Mouse (Mus musculus): Measurements from ENCODE around the gene Spata6.

Gene Spata6

DNA sequence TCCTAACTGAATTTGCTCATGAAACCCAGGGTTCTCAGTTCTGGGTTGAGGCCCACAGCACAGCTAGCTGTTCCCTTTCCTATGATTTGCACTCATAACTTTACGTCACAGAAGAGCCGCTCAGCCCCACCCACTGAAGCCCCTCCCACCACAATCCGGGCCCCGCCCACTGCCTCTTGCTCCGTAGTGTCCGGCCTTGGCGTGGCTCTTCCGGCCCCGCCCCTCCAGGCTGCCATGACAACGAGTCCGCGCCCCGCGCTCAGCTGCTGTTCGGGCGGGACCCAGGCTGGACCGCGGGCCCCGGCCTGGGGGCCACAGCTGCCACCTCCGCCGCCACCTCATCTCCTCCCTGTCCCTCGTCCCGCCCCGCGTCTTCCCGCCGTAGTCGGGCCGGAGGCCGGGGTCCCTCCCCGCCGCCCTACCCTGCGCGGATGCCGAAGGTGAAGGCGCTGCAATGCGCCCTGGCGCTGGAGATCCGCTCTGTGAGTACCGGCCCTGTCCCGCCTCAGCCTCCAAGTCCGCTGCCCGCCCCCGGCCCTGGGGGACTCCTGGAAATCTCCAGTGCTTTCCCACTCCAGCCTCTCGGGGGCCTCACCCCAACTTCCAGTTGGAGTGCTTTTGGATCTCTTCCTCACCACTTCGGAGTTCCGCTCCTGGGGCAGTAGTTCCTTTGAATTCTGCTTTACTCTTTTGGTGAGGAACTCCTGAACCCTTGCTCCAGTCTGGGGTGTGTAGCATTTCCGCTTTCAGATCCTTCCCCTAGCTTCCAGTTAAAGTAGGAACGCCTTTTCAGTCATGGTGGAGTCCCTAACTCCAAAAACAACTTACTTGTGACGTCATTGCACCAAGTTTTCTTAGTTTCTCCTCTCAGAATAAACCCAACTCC lies at the start of gene Spata6:
Gene Spata6 (plus strand): TSS at position 209 of the 886 bp plus-strand sequence.
- no peak for DNase-seq (ENCODE audit: extremely low read depth, low read depth, low spot score)

DNA sequence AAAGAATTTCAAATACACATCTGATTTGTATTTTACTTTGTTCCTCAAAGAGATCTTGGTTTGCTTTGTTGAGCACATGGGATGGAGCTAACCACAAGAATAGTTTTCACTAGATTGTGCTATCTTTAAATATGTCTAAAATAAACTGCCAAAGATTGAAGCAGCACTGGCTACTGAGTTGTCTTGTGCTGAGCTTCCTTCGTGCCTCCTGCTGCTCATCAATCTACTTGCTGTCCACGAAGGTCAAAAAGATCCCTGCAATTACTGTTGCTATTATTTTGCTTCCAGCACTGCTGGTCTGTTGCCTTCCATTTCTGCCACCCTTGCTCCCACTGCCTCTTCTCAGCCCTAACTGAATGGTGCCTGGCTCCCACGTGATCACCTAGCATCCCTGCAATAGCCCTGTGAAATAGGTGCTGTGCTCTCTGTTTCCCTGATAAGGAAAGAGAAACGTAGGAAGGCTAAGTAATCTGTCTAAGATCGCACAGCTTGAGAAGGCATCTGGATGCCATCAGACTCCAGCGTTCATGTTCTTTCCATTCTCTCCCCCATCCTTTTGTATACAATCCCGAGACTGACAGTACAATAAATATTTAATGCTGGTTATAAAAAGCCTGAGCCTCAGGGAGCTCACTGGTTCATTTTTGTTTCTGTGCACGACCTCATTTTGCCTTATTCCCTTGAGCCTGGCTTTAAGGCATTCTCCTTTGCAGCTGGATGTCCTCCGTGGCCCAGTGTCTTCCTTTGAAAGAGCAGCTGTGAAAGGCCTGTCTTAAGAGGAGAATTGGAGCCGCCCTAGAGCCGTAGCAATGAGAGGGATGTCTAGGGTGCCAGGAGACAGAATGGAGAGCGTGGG lies 49.0 kb upstream of the Spata6 start:
- DNase-seq (ENCODE audit: extremely low read depth, low read depth, low spot score): no peak

DNA sequence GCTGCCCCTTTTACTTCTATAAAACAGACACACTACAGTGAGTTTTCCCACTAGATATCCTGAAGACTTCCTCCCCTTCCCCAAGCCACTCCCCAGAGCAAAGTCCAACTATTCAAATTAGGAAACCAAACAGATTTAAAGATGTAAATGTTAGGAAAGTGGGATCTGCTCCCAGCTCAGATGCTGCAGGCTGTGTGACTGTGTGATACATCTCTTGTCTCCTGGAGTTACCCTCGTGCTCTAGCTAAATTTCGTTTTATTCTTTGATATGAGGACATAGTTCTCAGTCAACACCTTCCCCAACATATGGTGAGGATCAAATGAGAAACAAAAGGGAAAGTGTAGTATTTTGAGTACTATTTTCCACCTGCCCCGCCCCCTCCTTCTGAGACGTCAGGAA lies 48.3 kb upstream of the Spata6 start:
- DNase-seq (ENCODE audit: extremely low read depth, low read depth, low spot score): no peak

DNA sequence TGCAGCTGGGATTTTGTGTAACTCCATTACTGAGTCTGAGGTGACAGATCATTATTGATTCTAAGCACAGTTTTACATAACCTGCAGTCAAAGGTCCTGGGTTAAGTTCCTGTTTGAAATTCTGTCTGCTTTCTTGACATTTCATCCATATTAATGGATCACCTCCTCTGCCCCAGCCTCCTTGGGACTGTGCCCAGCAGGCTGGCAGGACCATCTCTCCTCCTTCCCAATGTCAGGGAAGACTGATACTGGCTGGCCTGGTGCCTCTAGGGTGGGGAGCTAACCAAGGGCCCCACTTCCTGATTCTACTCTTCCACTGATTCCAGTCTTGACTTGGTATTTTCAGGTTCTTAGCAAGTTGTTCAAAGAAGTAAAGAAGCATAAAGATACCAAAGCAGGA lies 45.9 kb upstream of the Spata6 start:
- no peak for DNase-seq (ENCODE audit: extremely low read depth, low read depth, low spot score)

DNA sequence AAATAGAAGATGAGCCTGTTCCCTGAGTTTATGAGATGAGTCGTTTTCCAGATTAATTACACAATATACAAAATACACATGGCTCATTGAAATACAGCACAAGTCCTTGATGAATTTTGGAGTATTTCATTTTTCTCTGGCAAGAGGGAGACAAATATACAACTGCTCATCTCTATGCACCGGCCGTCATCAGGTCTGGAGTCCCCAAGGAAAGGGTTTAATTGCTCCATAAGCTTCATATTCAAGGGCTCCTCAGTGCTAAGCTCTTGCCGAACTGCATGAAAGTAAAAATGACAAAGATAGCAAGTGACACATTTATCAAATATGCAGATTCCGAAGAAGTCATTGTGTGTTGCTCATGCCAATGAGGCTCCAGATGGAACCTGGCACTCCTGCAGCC lies 37.9 kb upstream of the Spata6 start:
- DNase-seq (ENCODE audit: extremely low read depth, low read depth, low spot score): no peak

DNA sequence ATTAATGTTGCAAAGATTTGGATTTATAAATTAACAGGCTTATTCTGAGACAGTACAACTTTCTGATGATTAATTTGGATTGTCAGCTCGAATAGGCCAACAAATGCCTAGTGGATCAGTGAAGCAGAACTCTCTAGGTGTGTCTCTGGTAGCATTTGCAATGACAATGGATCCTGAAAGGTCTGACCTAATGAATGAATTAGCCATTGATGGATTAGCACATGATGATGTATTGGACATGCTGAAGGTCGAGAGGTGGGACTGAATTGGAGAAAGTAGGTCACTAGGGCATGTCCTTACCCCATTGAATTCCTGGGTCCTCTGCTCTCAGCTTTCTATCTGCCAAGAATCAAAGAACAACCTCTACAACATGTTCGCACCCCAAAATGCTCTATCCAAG lies 37.0 kb upstream of the Spata6 start:
- no peak for DNase-seq (ENCODE audit: extremely low read depth, low read depth, low spot score)

DNA sequence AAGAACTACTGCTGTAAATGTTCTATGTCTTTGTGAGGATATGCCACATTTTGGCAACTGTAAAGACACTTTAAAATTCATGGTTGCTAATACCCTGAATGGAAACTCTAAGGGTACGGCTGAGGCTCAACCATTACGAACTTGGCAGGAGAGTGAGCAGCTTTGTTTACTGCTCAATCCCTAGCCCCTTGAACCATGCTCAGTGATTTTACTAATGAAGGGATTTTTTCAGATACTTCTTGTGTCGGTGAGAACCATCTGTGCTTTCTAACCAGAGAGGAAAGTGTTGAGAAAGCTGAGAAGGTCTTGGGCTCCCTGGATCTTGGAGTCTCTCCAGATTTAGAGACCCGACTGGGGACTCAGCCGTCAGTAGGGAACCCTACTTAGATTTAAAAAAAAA lies 35.9 kb upstream of the Spata6 start:
- DNase-seq (ENCODE audit: extremely low read depth, low read depth, low spot score): no peak

DNA sequence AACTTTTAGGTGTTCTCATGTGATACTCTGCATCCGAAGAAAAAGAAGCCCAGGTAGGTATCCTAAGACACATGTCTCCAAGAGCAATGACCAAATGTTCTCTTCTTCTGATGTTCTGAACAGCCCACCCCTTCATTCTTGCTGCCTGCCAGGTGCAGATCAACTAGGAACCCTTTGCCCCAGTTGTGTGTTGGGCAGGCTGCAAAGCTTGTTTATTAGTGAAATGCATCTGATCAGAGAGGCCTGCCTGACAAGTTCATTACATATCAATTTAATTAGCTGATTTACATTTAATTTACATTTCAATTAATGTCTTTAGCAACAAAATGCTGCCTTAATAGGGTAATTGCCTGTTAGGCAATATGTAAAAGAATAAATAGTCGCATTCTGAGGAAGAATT lies 33.8 kb upstream of the Spata6 start:
- DNase-seq (ENCODE audit: extremely low read depth, low read depth, low spot score): no peak

DNA sequence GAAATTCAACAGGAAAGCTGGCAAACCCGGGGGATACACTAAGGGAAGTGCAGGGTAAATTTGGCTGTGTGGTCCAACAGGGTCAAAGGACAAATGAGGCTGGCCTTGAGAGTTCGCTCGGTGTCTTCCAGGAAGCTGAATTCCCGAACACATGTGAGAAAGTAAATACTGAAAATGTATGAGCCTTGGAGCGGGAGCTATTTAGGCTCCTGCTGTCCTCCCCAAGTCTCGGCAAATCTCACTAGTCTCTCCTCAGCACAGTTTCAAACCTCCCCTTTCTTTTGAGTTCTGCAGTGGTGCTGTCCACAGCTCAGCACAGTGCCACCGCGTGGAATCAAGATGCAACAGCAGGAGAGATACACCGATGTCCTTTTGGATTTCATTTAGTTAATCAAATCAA lies 32.8 kb upstream of the Spata6 start:
- no peak for DNase-seq (ENCODE audit: extremely low read depth, low read depth, low spot score)

DNA sequence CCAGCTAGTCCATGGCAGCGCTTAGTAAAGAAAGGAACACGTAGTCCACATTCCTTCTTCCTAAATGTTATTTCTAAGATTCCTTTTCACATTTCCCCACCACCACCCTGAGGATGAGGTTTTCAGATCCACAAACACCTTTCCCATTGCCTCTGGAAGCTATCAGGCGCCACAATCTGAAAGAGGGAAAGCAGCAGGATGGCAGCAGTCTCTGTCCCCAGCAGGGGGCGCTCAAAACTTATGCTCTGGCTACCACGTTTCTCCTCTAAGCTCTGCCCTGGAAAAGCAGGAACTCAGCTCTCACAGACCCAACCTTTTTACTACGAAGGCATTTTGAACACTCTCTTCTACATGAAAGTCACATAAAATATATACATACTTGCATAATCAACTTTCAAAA lies 32.2 kb upstream of the Spata6 start:
- DNase-seq (ENCODE audit: extremely low read depth, low read depth, low spot score): no peak

DNA sequence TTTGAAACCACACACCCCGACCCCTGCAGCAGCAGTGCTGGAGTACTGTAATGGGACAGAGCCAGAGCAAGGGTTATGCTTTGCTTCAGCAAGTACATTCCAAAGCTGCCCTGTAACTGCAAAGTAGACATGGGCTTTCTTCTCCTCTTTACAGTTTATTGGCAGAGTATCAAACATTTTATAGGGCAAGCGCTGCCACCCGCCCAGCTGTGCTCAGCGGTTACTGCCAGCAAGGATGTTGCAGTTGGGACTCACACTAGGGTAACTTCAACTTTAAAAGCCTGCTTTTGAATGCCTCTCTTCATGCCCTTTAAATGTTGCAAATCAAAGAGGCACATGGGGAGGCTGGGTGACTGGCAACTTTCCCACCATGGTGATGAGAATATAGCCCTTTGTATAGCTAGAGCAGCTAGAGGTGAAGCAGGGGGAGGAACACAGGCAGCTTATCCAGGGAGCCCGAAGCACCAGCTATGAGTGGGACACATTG lies 28.7 kb upstream of the Spata6 start:
- DNase-seq (ENCODE audit: extremely low read depth, low read depth, low spot score): no peak

DNA sequence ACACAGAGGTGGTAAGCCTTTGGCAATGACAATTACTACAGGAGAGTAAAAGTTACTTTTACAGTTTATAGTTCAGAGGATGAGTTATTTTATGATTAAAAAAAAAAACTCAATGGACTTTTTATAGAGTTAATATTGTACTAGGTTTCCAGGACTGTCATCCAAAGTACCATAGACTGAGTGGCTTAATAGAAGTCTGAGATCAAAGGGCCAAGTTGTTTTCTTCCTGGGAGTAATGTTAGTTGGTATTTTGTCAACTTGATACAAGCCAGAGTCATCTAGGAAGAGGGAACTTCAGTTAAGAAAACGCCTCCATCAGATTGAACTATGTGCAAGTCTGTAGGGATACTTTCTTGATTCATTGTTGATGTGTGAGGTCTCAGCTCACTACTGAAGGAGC lies 18.4 kb upstream of the Spata6 start:
- DNase-seq (ENCODE audit: extremely low read depth, low read depth, low spot score): no peak

DNA sequence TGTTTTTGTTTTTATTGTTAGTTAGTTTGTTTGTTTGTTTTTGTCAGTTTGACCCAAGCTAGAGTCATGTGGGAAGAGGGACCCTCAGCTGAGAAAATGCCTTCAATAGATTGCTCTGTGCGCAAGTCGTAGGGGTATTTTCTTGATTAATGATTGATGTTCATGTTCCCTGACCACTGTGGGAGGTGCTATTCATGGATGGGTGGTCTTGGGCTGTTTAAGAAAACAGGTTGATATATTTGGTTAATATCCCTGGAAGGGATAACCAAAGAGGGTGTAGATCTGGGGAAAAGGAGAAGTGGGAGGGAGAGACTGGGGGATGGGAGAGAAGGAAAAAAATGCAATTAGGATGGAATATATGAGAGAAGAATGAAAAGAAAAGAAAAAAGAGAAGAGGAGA lies 15.7 kb upstream of the Spata6 start:
- no peak for DNase-seq (ENCODE audit: extremely low read depth, low read depth, low spot score)

DNA sequence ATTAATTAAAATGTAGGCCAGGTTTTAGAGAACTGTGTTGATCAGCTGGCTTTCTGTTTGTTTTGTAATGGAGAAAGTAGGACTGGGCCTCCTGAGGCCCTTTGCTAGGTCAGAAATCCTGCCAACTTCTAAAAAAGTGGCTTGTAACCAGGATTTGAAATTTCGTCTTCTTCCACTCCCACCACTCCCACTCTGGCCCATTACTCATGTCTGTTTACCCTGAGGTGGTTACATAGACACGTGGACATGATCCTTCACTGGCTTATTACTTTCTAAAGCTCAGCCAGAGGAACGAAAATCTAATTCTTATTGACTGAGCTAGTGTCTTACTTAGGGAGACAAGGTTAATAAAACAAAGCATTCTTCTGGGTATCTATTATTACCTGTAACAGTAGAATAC lies 14.8 kb upstream of the Spata6 start:
- DNase-seq (ENCODE audit: extremely low read depth, low read depth, low spot score): no peak

DNA sequence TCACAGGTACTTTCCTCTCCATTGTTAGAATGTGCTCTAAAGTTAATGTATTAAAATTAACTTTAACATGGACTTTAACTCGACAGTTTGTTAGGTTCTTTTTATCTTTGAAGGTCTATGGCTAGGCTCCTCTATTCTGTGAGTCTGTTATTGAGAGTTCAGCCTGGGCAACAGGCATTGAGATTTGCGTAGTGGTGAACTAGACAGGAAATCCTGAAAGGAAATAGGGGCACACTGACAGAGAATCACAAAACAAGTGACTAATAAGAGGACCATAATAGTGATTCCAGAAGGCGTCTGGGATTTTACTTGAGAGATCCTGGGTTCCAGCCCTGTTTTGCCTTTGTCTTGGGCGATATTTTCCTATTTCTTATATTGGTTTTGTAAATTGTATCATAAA lies 488 bp upstream of the Spata6 start:
- no peak for DNase-seq (ENCODE audit: extremely low read depth, low read depth, low spot score)

DNA sequence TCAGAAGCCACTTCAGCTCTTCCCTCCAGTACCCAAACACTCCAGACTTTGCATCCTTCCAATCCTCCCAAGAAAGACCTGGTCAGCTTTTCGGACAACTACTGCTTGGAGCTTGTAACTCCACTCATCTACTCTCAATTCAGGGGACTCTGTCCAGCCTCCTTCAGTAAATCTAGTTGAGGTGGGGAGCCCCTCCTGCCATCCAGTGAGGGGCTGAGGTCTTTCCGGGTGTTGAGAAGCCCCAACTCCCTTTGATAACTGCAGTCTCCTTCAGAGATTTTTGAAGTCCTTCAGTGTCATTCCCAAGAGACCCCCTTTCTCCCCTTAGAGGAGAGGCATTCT lies 849 bp downstream of the Spata6 start:
- DNase-seq (ENCODE audit: extremely low read depth, low read depth, low spot score): no peak

DNA sequence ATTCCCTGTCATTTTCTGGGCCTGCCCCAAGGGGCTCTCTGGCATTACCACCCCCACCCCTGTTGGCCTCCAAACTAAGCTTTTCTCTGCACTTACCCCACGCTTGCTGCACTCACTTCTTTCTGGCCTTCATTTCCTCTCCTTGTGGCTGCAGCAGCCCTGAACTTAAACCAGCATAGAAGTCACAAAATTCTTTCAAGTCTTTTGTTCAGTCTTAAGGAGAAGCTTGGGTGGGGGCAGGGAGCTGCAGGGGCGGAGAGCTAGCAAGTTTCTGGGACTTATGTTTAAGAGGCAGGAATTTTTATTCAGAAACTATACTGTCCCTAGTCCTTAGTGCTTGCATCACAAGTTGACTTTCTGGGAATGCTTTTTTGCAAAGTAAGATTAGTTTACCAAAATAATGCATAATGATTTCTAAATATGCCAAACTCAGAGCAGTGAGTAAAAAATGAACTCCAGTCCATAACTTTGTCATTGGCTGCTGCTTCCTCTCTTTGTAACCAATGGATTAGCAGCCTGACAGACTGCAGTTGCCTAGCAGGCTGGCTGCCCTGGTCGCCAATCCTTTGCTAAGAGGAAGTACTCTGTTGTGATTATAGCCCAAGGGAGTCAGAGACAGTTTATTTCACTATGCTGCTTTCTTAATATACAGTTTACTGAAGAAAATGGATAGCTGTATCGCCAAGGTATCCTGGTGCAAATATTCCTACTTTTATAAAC lies 1.5 kb downstream of the Spata6 start:
- no peak for DNase-seq (ENCODE audit: extremely low read depth, low read depth, low spot score)

DNA sequence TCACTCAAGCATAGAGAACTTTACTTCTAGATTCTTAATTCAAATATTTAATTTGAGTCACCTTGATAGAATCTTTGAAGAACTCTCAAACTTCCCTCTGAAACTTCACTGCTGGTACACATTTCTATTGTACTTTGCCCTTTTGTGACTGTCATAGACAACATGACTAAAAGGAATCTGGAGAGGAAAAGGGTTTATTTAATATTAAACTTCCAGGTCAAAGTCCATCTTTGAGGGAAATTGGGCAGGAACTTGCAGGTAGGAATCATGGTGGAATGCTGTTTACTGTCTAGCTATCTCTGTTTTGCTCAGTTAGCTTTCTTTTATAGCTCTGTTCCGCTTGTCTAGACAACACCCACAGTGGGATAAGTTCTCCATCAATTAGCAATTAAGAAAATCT lies 17.8 kb downstream of the Spata6 start:
- DNase-seq (ENCODE audit: extremely low read depth, low read depth, low spot score): no peak

DNA sequence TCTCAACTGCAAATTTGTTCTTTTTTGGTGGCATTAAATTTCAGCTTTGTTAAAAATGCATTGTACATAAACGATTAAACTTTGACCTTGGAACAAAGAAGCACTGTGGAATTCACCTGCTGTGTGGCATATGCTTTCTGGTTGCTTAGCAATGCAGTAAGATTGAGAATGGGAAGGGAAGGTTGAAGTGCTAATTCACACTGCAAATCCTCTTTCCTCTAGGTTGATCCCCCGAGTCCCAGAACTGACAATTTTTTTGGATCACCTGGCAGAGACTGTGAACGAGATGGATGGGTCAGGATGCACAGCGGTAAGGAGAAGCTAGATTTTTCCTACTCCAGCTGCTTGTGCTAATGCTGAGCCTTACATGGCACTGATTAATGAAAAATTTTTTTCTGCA lies 60.7 kb downstream of the Spata6 start:
- DNase-seq (ENCODE audit: extremely low read depth, low read depth, low spot score): no peak

DNA sequence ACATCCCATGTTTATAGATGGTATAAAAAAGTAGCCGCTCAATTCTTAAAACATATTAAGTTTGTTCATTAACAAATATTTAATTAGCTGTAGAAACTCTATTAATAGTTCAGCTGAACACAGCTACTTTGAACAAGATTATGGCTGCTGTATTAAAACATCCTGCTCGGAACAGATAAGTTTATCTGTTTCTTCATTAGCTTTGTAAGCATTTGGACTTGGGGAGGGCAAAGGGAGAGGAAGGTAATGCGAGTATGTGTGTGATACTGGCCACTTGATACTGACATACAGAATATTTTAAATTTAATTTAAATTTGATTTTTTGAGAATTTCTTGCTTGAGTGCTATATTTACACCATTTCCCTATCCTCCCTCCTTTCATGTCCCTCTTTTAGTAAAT lies 80.1 kb downstream of the Spata6 start:
- DNase-seq (ENCODE audit: extremely low read depth, low read depth, low spot score): no peak

DNA sequence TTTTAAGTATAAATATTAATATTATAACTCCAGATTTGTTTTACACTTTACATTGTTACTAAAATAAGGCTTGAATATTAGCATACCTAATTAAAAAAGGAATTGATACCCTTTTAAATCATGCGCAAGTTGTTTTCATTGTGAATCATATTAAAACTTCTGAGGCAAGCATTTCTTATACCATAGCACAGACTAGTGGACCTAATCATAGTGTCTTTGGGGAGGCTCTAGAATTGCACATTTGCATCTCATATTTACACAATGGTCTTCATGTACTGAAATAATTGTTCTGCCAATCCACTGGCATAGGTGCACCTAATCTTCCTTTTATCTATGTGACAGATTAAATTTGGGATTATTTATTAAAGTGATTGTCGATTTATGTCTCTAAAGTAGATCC lies 83.4 kb downstream of the Spata6 start:
- DNase-seq (ENCODE audit: extremely low read depth, low read depth, low spot score): no peak

DNA sequence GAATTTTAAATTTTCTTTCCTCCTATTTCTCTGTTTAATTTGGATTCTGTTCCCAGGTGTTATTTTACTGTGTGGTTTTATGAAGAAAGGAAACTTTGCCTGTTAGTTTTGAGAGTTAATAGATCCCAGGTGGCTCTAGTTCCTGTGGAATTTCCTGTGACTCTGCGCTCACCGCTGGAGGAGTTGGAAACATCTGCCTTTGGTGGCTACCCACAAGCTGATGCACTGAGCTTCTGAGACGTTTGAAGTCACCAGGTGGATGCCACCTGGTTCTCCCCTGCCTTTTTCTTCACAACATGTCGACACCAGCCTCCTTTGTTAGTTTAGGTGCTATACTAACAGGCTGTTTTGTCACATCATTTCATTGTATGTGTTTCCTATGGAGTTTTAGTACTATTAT lies 97.7 kb downstream of the Spata6 start:
- DNase-seq (ENCODE audit: extremely low read depth, low read depth, low spot score): no peak

All from fat pad, adult 2 months (tissue).